Mouse (Mus musculus) c-Kit-positive CD71-negative TER-119-negative erythroid progenitor cells, embryonic 14.5 days (primary cell): Measurements from ENCODE around the gene Rhob.

Experiments
- DNase-seq: peaks from one replicate; pipeline ENCODE4 v3.0.0-alpha.2; 2013; ENCODE audit warnings: low read depth

Rhob gene

DNA sequence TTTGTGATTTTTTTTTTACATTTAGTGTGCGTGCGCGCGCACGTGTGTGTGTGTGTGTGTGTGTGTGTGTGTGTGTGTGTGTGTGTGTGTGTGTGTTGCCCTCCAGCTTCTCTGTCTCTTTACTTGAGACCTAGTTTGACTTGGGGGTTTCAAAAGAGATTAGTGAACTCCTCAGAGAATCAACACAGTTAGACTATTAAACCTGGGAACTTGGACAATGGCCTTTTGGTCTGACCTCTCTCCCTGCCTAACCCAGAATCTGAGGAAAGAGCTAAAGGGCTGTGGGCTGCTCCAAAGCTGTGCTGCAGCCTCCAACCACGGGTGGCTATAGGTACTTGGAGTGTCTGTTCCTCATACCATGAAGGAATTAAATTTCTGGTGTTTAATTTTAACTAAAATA is 4.3 kb upstream of the Rhob start:
- DNase-seq = no peak

DNA sequence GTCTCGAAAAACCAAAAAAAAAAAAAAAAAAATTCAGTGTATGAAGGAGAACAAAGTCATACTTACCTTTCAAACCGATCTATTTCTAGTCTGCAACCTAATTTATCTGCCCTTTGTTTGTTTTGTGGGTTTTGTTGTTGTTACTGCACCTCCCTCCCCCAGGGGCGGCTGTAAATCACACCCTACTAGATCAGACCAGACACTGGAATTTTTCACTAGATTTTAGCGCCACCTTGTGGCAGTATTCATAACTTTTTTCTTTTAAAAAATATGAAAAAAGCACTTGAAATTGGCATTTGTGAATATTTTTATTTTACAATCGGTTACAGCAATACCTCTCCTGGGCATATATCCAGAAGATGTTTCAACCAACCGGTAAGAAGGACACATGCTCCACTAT is 2.7 kb upstream of the Rhob start:
- DNase-seq = peak; percentile 70

DNA sequence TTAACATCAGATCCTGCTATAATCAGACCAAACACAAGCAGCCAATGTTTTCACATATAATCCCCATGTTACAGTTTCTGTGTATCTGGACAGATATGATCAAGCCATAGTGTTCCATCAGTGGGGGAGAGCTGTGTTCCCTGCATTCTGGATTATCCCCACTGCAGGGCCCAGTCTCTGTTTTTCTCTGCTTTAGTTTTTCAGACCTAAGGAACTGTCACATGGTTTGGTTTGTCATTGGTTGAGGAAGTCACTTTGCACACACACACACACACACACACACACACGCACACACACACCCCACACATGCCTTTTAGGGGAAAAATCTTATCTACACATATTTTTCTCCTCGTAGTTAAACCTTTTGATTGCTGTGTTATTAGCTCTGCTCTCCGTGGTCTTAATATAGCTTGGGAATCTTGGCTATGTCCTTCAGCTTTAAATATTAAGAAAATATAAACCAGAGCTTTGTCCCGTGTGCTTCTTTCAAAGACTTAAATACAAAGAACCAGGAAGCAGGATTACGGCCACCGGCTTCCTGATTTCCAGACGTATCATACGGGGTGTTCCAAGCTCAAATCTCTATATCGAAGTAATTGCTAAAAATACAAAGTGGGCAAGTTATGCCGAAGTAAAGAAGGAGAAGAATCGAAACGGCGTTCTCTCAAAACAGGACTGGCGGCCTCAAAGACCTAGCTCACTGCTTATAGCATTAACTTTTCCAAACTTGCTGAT is 1.9 kb upstream of the Rhob start:
- no peak for DNase-seq

DNA sequence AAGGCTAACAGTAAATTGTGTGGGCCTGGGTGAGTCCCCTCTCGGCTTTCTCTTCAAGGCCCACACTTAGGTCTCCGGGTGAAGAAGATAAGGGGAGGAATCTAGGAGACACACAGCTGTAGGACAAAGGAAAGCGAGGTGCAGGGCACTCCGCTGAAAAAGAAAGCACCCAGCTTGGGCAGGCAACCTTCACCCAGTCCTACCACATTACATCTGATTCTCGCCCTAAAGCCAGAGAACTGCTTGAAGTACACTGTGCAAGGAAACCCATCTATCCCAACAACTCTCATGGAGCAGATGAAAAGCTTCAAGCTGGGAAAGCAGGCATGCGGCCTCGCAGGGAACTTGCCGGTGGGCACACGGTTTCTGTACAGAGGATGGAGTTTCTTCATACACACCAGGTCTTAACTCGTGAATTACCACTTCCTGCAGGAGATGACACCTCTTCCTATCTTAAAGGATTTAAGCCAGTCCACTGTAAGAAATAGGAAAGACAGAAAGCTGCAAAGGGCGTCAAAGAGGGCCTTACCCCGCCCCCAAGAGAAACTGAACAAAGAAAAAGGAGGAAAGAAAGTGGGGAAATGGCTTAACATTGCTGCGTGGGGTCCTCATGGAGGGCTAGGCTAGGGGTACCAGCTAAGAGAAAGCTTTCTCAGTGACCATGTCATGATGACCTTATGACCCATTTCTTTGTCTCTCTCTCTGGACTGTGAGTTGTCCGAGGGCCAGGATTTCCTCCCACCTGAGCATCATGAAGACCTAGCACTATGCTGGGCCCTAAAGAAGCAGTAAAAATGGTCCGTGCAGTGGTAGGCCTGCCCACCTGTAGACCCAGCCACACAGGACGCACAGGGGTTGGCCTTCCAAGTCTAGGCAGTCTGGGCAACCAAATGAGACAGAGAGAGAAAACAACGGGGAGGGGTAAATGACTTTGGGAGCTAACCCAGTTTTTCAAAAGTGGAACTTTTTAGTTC is 1.1 kb upstream of the Rhob start:
- DNase-seq = no peak

DNA sequence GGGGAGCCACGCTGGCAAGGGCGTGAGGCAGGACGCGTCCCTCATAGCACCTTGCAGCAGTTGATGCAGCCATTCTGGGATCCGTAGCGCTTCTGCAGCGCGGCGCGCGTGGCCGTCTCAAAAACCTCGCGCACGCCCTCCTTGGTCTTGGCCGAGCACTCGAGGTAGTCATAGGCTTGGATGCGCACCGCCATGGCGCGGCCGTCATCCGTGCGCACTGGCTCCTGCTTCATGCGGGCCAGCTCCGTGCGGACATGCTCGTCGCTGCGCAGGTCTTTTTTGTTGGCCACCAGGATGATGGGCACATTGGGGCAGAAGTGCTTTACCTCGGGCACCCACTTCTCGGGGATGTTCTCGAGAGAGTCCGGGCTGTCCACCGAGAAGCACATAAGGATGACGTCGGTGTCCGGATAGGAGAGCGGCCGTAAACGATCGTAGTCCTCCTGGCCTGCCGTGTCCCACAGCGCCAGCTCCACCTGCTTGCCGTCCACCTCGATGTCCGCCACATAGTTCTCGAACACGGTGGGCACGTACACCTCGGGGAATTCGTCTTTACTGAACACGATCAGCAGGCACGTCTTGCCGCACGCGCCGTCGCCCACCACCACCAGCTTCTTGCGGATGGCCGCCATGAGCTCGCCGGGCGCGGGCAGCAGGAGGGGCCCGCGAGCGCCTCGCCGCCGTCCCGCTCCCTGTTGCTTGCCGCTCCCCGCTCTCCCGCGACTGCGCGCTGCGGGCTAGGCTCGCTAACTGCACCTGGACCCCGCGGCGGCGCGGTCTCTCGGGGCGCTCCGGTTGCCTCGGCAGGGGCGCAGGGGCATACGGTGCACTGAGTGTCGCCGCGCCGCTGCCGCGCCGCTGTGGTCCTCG is 573 bp downstream of the Rhob start:
- DNase-seq = no peak

DNA sequence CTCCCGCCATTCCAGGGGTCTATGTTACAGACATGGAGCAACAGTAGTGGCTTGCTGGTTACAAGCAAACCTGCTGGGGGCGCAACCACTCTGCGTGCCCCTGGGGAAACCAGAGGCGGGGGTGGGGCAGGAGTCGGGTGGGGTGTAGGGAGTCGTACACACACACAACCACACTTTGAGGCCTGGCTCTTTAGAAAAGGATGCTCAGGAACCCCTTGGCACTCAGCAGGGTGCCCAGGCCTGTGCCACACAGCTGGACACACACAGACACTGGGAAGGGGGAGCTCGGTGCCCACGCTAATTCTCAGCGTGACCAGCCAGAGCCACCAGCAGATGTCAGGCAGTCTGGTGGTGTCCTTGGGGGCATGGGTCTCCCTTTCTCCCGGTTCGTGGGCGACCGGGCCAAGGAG is 1.2 kb downstream of the Rhob start:
- DNase-seq = no peak

- no peak for DNase-seq
Observed at GRCm38 (mm10) chr12:8498148-8498571, 1.6 kb downstream of the Rhob start.

DNA sequence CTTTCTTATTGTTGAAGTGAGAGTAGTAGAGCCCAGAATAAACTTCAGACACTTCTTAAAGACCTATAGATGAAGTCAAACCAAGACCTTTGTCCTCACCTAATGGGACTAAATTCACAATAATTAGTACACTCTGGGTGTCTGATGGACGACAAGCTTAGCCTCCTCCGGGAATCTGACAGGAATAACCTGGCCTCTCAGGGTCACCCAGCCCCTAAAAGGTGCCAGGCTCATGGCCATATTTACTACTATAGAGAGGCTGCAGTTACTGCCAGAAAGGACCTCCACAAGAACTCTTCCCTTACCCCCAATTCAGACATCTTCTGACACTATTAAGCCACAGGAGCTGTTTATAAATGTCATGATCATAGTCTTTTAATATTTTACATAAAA is 2.5 kb downstream of the Rhob start:
- no peak for DNase-seq

DNA sequence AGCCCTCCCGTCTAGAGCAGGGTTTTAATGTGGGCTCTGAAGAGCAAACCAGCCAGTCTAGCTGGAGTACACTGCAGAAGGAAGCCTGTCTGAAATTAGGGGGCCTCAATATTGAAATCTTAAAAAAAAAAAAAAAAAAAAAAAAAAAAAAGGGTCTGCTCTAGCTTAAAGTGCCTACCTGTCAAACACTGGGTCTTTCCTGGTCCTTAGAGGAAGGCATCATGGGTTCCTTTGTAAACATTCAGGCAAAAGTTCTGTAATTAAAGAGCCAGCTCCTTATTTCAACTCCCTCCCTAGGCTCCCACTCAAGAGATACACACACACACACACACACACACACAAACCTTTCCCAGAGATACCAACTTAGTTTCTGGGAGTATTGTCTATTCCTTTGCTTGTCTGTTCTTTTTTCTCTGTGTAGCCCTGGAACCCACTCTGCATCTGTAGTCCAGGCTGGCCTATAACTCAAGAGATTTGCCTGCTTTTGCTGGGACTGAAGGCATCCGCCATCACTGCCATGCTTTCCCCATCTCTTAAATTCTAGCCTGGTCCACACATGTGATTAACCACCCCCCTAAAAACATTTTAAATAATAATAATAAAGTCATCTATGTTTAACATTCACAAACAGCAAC is 3.0 kb downstream of the Rhob start:
- no peak for DNase-seq

- DNase-seq = no peak
Observed at GRCm38 (mm10) chr12:8495881-8496678, 3.7 kb downstream of the Rhob start.

DNA sequence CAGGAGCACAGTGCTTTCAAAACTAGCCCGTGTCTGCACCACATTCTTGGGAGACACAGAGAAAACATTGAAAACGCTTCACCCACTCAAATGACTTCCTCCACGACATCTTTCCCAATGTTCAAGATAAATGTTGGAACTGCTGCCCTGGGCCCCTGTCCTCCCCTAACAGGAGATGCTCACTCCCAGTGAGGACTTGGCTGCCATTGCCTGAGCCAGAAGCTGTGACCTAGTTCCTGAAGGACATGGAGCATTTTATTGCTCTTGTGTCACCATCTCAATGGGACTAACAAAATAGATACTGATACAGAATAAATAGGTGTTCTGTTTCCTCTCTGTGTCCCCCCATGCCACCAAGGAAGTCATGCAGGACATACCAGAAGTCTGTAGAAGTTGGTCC is 5.1 kb downstream of the Rhob start:
- no peak for DNase-seq

DNA sequence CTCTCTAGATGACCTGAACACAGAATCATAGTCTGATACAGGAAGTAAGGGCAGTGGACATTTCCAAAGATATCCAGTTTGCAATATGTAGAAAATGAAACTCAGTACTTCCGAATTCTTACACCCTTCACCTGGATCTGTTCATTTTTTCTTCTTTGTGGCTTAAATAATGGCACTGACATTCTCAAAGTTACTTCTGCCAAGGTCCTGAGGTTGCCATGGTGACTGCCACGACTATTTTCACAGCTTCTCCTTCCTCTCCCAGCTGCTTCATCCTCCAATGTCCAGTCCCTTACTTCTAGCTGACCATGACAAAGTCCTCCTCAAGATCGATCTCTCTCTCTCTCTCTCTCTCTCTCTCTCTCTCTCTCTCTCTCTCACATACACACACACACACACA is 6.4 kb downstream of the Rhob start:
- DNase-seq = no peak

DNA sequence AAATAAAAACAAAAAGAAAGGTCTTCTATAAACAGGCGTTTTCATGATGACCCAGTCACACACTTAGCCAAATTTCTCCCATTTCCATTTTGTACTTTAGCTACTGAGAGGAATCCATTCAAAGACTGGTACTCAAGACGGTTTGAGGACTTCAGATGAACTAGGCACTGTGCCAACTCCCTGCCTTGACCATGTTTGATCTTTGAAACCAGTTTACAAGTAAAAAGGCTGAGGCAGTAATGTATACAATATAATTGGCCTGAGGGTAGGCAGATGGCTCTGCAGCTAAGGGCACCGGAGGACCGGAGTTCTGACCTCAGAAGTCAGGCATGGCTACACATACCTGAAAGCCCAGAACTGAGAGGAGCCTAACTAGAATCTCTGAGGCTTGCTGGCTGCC is 10.7 kb downstream of the Rhob start:
- DNase-seq = no peak

DNA sequence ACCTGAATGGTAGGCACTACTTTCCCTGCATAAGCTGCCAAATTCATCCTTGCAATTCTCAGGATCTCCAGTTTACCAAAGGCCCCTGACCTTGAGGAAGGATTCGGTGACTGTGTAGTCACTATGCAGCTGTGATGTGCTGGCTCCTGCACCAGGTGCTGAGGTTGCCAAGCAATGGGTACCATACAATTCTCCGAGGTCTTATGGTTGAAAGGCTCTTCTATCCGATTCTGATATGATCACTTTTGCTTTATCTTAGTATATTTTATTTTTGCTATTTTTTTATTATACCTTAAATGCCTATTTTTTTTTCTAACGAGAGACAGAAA is 11.2 kb downstream of the Rhob start:
- DNase-seq = no peak

DNA sequence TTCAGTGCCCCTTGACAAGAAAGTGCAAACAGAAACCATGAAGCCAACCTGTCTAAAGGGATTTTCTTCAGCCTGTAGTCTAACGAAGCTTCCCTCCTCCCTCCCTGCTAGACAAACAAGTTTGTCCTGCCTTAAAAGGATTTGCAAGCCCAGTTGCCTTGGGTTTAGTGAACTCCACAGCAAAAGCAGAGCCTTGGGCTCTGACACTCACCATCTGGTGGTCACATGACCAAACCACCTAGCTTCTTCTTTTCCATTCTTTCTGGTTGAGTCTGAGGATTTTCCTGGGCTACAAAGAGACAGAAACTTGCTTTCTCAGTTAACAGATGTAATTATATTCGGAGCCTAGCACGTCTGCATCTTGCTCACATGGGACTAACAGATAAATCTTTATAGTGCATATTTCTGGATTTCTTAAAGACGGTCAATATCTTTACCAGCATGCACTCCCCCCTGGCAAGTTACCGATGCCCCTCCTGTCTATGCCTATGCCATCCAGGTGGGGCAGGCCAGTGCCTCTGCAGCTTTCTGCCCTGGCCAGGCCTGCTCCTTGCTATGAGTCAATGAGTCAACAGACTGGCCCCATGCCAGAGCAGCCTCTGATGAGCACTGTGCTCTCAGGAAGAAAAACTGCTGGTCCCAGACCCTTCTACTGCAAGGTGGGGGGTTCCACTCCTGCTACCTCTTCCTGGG is 11.7 kb downstream of the Rhob start:
- no peak for DNase-seq

- no peak for DNase-seq
Observed at GRCm38 (mm10) chr12:8487281-8487680, 12.5 kb downstream of the Rhob start.

- DNase-seq = no peak
Observed at GRCm38 (mm10) chr12:8485247-8485646, 14.6 kb downstream of the Rhob start.

DNA sequence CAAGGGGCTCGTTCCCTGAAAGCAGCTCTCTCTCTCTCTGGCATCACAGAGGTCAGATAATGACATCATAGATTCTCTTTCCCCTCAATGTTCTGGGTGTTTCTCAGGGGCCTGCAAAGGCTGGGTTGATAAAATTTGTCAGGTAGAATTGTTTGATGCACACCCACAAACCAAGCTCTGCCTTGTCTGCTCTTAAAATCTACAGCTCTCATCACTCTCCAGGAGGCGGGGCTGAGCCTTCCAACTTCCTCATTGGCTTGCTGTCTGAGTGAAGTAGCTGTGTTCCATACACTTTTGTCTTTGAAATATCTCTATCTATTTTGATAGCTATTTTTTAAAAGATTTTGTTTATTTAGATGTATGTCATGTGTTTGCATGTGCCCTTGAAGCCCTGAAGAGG is 17.6 kb downstream of the Rhob start:
- no peak for DNase-seq

DNA sequence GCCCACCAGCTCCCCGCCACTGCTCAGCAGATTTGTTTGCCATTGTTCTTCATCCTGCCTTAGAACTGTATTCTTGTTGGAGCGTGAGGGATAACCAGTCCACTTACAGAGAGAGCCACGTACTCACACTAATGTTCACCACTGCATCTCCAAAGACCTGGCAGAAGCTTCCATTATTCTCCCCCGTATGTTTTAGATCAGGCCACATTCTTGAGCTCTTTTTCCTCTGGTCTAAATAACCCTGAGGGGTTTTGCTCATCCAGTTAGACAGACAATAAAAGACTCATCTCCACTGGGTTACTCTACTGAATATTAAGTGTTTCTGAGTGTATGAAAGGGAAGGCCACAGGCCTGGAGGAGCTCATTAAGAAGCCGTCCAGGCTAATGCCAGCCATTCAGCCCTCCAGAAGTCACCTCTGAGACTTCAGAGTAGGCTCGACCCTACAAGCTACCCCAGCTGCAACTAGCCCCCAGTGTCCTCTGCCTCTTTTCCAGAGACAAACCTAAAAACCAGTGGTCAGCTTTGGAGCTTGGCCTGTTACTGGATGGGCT is 24.9 kb downstream of the Rhob start:
- no peak for DNase-seq
